Mouse (Mus musculus) embryonic fibroblast, embryonic 13.5 days (primary cell): ENCODE data around the gene Bid.

ENCODE experiments used
- CTCF ChIP-seq: IDR thresholded peaks from 2 replicates; pipeline ENCODE4 v1.5.1; 2011; ENCODE audit warnings: mild to moderate bottlenecking, control low read depth, low read length, moderate library complexity, borderline replicate concordance; ENCODE audit not compliant: insufficient read depth
- POLR2A ChIP-seq: IDR thresholded peaks from 2 replicates; pipeline ENCODE4 v1.6.1; 2011; ENCODE audit warnings: low read depth, mild to moderate bottlenecking, control low read depth, low read length, moderate library complexity

DNA sequence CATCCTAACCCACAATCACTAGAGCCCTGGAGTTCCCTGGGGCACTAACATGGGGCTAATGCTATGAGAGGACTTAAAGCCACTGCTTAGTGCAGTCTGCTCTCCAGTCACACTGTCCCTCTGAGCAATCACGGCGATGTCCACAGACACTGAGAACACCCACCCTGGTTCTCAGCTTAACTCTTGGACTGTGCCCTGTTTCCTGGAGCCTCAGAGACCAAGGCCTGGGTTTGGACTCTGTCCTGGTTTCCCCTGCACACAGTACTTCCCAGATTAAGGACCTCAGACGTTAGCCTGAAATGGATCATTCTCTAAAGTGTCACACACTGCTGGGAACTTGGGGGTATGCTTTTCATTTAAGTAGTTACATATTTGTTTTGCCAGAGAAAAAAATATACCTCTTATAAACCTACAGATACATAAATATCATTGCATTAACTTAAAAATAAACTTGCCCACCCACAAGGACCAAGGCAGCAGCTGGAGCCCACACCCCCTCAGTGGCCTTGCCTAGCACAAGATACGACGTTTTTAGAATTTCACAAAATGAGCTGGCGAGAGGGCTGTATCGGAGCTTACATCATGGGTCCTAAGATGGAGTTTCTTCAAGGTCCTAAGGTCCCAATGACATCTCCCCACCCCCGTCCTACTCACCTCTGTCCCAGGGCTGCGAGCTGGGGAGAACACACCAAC is 43.8 kb upstream of the Bid start:
- TF ChIP-seq CTCF: no peak
- no peak for TF ChIP-seq POLR2A
